Mouse (Mus musculus): ENCODE measurements around the gene Rrp1.
A peak's percentile ranks its signal among the peaks of the same experiment; 100 is the strongest.
"Not testable (repeated sequence)": the region's sequence is repeated elsewhere in the genome, so short reads cannot be mapped to it uniquely, and the experiment has no call there.

Gene Rrp1

DNA sequence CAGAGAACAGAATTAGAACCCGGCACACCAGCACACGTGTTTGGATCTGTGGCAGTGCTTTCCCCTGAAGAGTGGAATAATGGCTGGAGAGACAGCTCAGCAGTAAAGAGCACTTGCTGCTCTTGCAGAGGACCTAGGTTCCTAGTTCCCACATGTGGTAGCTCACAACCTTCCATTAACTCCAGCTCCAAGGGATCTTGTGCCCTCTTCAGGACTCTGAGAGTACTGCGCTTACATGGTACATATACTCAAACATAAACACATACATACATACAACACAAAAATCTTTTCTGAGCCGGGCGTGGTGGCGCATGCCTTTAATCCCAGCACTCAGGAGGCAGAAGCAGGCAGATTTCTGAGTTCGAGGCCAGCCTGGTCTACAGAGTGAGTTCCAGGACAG lies 34.3 kb downstream of the Rrp1 start:
- DNase-seq = no peak

DNA sequence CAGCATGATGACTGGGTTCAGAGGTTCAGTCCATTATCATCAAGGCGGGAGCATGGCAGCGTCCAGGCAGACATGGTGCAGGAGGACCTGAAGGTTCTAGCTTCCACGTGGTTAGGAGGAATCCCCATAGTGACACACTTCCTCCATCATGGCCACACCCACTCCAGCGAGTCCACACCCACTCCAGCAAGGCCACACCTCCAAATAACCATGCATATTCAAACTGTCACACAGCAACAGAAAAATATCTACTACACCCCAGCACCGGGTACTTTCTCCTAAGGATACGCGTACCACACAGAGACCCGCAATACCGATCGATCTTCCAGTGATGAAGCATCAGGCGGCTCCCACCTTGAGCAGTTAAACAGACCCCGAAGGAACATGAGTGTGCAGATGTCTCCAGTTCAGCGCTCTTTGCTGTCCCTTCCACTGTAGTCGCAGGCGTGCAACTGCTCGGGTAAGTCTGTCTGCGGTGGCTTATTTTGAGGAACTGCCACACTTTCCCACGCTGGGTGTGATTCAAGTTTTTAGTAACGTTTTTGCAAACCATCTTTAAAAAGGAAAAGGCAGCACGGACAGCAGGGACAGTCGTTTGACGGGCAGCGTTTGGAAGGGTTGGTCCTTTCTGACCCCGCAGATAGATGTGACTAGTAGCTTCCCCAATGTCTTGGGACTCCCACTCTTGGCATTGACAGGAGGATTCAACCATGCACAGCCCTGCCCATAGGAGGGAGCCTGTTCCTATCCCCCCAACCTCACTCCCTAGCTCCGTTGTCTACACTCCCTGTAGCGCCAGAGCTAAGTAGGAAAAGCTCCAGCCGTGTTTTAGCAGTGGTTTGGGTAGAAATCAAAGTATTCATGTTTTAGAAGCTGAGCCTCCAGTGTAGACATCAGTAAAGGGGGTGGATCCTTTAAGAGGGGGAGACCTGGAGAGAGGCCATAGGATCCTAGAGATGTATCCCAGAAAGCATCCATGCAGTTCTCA lies 39.9 kb downstream of the Rrp1 start:
- DNase-seq = no peak

DNA sequence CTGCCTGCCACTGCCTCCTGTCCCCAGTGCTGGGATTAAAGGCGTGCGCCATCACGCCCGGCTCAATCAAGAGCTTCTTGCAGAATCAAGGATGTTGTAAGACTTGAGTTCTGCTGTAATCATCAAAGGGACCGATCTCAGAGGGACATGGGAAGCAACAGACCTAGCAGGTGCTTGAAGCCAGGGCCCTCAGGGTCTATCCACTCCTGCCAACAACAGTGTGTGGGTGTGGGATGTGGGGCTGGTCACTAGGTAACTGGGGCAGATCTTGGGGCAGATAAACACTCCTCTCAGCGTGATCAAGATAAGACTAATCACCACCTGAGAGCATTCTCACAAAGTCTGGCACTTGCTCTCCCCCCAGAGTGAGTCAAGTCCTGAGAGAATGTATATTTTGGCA lies 41.1 kb downstream of the Rrp1 start:
- no peak for DNase-seq

DNA sequence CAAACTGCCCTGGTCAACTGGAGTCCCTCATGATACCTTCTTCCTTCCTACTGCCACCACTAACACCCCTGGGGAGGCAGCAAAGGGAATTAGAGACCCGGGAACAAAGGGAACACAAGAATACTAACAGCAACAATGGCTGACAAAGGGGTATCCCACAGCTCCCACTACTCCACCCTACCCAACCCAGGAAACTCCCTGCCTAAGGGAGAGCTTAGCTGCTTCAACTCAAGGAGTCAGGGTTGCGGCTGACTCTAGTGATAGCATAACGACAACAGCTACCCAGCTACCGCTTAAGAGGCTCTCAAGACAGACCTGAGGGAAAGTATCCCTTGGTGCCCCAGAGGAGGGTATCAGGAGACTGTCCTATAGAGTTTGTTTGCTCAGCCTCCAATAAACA lies 45.3 kb downstream of the Rrp1 start:
- no peak for DNase-seq

DNA sequence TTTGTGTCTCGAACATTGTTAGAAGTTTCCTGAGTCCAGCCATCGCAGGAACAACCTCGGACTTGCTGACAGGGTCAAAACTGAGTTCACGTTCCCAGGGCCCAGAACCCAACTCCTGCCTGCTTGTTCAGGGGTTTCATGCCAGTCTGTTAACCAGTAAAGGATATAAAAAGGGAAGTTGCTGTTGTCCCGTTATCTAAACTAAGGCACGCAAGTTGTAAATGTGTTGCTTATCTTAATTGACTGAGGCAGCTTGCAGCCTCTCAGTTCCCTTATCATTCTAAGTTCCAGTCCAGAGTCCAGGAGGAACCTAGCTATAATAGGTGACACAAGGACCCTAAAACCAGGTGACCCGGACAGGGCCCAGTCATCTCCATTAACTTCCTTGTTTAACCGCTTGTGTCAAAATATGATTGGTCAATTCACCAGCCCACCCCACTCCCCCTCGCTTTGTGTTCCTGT lies 46.0 kb downstream of the Rrp1 start:
- no peak for DNase-seq

DNA sequence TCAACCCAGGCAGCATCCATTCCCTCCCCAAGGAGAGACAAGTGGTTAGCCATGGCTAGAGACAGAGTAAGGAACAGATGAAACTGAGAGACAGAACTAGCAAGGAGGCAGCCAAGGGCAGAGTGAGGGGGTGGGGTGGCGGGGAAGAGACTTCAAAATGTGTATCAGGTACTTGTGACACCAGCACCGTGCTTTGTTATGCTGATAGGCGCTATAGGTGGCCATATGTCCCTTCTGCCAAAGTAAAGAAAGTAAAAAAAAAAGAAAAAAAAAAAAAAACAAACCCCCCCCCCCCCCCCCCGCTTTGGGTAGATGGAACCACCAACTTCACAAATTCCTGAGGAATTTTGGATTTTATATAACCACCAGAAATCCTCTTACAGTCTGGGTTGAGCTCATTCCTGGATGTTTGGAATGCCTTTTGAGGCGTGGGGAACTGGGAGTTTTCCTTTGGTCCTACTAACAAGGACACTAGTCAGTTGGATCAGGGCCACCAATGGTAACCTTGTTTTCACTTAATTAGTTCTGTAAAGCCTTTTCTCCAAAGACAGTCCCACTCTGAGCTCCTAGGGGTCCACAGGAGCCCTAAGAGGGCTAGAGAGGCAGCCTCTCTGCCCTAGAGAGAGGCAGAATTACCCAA lies 46.5 kb downstream of the Rrp1 start:
- DNase-seq = no peak

DNA sequence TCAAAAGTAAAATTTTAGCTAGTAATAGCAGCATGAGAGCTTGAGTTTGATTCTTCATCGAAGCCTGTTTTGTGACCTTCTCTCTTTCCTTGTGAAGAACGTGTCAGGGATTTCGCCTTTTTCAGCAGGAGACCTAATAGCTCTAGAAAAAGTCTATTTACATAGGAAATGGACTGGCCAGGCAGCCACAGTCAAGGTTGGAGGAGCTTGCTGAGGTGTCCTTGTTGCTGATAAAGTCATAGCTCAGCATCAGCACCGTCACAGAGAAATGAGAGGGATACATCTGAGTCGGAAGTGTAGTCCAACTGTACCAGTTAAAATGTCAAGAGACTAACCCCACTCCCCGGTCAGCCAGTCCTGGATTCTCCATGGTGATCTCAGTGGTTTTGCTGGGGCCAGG lies 47.3 kb downstream of the Rrp1 start:
- DNase-seq = no peak

DNA sequence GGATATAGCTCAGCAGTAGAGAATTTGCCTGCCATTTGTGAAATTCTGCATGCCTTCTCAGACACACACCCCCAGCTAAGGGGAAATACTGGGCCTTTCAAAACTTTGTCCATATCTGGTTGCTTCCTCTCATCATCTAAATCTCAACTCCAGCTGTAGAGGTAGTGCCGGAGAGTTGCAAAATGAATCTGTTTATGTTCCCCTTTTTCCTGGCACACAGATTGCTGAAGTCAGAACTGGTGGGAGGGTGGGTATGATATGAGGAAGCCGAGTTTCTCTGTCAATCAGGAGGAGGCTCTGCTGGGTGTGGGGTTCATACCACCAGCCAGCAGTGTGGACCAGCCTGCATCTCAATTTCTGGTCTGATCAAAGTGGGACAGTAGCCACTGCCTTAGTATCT lies 48.7 kb downstream of the Rrp1 start:
- DNase-seq = no peak

DNA sequence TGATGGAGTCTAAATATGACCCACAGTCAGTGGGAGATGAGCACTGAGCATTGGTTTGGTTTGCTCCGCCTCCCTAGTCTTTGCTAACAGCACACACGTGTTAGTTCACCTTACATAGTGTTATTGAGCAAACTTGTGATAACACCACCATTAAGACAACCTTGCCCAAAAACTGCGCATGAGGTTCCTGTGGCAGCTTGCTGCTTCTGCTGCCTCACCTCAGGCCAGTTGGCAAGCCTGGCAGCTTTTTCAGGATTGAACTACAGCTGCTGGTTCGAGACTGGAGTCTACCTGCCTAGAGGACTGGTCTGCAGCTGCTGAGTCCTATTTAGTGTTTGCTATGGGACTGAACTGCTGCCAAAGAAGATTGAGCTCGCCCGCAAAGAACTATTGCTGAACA lies 49.5 kb downstream of the Rrp1 start:
- DNase-seq = no peak

DNA sequence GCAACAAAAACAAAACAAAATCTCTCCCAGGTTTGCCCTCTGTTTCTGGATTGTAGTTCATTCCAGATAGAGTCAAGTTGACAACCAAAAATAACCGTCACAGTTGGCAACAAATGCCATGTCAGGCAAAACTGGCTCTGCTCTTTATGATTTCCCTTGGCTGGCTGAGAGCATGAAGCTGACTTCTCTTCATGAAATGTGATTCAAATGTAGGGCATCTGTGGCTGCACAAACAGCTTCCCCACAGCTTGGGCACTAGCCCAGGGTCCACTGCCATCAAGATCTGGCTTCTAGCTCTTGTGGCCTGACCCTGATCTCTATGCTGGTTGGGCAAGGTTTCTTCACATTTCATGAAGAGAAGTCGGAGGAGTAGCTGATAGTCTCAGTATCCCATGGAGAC lies 50.9 kb downstream of the Rrp1 start:
- peak; percentile 61 to 62 for DNase-seq

DNA sequence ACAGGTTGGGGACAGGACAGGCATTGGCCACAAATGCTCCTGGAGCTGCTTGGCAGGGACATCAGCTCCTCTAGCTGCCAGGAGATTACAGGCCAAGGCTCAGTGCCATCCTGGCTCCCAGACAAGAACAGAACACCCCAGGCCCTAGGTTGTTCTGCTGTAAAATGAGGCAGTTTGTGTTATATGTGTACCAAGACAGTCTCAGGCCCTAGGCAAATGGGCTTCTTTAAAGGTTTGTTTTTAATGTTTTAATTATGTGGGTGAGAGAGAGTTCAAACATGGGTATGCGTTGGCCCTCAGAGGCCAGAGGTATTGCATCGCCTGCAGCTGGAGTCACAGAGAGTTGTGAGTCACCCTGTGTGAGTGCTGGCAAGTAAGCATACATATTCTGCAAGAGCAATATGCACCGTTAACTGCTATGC lies 52.5 kb downstream of the Rrp1 start:
- DNase-seq = peak; percentile 85 to 88

DNA sequence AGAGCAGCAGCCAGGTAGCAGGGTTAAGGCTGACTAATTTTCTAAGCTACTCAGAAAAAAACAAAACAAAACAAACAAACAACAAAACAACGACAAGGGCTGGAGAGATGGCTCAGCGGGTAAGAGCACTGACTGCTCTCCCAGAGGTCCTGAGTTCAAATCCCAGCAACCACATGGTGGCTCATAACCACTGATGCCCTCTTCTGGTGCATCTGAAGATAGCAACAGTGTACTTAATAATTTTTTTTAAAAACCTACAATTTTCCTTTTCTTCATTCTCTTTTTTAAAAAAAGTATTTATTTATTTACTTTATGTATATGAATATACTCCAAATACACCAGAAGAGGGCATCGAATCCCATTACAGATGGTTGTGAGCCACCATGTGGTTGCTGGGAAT lies 53.8 kb downstream of the Rrp1 start:
- not testable (repeated sequence) for DNase-seq

DNA sequence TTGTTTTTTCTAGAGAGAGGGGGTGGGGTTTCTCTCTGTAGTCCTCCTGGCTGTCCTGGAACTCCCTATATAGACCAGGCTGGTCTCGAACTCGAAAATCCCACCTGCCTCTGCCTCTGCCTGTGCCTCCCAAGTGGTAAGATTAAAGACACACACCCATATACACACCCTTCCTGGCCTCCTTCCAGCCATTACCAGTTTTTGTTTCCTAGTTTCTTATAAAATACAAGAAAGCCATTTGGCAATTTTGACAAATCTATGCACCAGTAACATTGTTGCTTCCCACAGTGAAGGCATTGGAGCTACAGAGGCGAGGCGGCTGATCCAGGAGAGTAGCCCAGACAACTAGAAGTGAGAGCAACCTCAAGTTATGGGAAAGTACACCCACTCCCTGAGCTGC lies 54.6 kb downstream of the Rrp1 start:
- no peak for DNase-seq

DNA sequence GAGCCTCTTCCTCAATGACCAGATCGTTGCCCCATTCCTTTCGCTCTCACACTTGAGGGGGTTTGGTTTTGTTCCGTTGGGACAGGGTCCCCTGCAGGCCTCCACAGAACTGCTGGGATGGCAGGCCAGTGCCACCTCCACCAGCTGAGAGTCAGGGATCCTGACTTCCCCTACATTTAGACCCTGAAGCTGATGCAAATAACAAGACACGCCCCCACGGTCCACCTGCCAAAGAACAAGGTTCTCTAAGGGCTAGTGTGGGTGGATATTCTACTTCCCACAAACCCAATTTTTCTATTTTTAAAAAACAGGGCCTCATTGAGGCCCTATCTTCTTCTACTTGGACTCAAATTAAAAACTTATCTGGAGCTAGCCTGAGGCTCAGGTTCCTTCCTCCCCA lies 55.1 kb downstream of the Rrp1 start:
- no peak for DNase-seq

DNA sequence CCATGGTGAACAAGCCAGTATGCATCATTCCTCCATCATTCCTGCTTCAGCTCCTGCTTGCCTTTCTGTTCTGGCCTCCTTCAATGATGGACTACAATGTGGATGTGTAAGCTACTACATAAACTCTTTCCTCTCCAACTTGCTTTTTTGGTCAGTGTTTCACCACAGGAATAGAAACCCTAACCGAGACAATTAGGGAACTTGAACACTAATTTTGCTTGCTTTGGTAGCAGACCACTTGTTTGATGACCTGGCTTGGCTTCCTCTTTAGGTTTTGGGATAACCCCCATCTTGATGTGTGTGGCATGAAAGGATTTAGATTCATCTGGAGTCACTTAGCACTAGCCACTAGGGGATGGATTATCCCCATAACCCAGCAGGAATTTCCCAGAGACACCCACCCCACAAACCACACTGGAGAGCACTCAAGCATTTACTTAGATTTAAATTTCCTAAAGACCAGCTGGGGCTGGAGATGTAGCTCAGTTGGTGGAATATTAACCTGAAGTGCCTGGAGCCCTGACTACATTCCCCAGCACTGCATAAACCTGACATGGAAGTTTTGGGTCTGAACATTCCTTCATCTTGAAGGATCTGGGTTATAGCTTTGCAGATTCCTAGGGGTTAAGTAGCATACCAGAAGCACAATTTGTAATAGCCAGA lies 56.8 kb downstream of the Rrp1 start:
- no peak for DNase-seq

DNA sequence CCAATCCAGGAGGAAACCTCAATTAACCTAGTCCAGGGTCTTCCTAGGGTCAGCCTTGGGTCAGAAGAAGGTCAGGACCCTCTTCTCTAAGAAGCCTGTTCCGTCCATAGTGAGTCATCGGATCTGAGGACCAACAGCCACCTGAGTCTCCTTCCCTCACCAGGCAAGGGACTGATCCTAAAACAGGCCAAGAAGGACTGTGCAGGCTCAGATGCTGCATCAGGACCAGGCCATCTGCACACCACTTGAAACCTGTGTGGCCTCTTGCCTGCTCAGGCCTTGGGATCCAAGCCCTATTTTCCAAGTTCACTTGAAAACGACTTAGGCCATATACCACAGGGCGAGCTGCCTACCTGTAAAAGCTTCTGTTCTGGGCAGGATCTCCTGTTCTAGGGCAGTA lies 59.6 kb downstream of the Rrp1 start:
- DNase-seq = no peak

DNA sequence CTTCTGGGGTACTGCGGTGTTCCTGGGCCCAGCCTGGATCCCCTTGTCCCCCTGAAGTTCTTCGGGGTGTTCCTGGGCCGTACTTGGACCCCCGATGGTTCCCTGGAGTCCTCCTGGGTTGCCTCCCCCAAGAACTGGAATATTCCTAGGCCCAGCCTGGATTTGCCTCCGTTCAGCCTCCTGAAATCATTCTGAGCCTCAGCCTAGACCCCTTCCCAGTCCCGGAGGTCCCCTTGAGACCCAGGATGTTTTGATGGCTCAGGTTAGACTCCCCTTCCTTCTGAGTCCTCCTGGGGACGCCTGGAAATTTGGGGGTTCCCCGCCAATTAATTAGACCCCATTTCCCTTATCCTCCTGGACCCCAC lies 60.2 kb downstream of the Rrp1 start:
- no peak for DNase-seq

DNA sequence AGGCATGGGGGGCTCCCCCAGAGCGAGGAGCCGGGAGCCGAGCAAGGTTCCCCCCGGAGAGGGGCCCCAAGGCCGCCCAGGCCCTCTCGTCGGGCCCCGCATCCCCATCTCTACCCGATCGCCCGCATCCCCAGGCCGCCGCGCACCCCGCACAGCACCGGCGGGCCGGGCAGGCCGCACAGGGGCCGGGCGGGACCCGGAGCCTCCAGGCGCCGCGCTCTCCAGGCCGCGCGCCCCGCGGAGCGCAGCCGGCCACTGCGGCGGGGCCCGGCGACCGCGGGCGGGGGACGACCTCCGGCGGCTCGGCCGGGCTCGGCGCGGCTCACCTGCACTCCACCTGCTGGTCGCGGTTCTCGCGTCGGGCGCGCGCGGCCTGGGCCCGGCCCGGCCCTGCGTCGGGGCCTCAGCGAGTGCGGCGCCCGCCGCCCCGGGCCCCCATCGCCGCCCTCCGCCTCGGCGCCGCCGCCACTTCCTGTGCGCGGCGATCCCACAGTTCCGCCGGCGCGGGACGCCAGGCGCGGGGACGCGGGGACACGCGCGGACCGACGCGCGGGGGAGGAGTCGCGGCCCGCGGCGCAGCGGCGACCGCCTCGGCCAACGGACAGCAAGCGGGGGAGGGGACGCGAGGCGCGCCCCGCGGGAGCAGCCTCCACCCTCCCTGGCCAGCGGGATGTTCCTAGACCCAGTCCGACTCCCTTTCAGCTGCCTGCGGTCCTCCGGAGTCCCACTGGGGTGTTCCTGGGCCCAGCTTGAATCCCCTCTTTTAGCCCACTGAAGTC lies 60.8 kb downstream of the Rrp1 start, which contains the start of gene Agpat3:
Gene Agpat3 (minus strand): TSS at position 603 of the 779 bp plus-strand sequence.
- DNase-seq = peak; percentile 80 to 85

DNA sequence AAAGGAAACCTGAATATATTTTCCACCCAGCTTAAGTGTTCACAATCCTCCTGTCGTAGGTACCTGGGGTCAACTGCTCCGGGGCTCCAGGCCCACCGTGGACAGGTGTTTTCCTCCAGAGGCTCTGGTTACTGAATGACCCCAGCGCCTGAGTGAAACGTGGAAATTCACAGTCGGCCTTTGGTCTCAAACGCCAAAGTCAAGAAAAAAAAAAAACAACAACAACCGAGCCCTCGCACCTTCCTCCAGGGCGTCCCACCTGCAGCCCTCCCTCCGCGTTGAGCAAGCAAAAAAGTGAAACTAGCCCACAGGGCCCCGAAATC lies 61.3 kb downstream of the Rrp1 start:
- DNase-seq = no peak

DNA sequence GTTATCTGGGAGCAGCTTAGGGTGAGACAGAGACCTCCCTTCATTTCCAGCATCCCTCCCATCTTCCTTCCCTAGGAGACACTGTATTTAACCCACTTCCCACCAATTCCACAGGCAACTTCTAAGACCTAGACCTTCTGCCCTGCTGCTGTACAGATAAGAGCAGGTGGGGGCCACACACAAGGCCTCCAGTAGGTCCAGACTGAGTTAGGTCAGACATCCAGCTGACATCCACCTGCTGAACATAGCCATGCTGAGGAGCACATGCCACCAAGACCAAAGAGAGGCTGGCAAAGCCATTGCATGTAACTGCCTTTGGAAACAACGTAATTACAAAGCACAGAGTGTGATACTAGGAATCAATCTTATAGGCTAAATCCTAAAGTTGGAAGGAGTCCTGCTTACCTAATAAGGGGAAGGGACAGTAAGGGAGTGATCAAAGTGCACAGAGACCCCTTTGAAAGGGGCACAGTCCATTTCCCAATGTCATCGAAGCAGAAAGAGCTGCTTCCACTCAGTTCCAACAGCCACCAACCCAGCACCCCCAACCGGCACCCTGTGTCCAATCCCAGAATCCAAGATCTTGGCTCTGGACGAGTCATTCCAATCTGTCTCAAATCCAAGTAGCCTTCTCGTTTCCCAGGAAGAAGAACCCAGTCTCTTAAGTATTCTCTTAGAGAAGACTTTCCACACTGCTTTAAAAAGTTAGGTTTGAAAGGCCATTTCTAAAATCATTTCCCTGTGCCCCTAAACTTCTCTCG lies 61.9 kb downstream of the Rrp1 start:
- peak in 1 of 2 experiments; percentile 54 for DNase-seq
